Mouse (Mus musculus) lung, adult 18-20 months (tissue): ENCODE results near the gene H1foo.

Experiments used
- DNase-seq, 2 experiments: peaks; one replicate each; pipeline ENCODE4 v3.0.0; 2022; ENCODE audit warnings: mixed read lengths in 2 of 2

Gene H1foo

DNA sequence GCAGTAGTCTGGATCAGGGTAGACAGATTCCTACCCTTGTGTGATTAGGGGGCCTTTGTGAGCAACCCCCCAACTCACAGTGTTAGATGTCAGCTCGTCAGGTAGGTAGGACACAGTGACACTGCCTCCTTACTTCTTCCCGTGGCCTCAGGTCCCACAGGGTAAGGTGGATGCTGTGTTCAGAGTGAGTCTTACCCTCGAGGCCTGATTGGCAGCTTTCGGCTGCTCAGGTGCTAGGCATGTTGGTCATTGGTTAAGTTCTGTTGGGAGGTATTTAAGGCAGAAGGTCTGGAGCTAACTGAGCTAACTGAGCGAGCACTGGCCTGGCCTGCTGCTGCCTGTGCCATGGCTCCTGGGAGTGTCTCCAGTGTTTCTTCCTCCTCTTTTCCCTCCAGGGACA is at the start of gene H1foo:
H1foo (plus strand) TSS at position 301 of the 400 bp plus-strand sequence.
- no peak for DNase-seq

- no peak for DNase-seq
These were observed 48.4 kb upstream of the H1foo start for GRCm38 (mm10) chr6:115896346-115896745.

GRCm38 (mm10) chr6:115897117-115897516 is 47.6 kb upstream of the H1foo start:
- peak; percentile 50 to 58 for DNase-seq

GRCm38 (mm10) chr6:115897926-115898520 is 46.7 kb upstream of the H1foo start:
- DNase-seq: no peak

- peak; percentile 80 to 85 for DNase-seq
These were observed 43.7 kb upstream of the H1foo start for GRCm38 (mm10) chr6:115901062-115901461.

GRCm38 (mm10) chr6:115901489-115901931 is 43.2 kb upstream of the H1foo start:
- DNase-seq: peak; percentile 42

- DNase-seq: no peak
These were observed 42.2 kb upstream of the H1foo start for GRCm38 (mm10) chr6:115902545-115902944.

DNA sequence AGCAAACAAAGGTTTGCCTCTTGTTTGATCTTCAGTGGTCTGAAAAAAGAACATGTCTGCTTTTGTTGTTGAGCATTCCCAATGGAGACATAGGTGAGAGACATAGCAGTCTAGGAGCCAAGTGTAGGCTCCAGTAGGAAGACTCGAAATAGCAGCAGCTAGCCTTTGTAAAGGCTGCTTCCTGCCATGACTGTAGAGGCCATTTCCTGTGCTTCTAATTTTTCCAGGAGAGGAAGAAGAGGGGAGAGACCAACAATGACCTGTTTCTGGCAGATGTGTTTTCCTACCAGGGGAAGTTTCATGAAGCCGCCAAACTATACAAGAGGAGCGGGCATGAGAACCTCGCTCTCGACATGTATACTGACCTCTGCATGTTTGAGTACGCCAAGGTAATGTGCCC is 39.2 kb upstream of the H1foo start:
- no peak for DNase-seq

- no peak for DNase-seq
These were observed 38.3 kb upstream of the H1foo start for GRCm38 (mm10) chr6:115906455-115906854.

DNA sequence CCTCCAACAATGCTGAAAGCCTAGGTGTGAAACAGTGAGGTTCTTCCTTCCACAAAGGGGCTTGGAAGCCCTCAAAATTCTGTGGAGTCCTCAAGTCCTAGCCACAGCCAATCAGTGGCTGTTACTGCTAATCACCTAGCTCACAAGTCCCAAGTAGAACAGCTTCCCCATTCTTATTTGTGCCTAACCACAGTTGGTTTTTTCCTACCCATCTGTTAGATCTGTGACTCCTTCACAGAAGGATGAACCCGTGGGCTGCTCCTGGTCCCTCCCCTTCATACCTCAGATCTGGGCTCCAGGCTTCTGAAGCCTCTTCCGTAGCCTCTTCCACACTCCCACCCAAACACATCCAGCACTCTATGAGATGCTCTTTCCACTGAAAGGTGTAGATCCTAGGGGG is 37.9 kb upstream of the H1foo start:
- no peak for DNase-seq

DNA sequence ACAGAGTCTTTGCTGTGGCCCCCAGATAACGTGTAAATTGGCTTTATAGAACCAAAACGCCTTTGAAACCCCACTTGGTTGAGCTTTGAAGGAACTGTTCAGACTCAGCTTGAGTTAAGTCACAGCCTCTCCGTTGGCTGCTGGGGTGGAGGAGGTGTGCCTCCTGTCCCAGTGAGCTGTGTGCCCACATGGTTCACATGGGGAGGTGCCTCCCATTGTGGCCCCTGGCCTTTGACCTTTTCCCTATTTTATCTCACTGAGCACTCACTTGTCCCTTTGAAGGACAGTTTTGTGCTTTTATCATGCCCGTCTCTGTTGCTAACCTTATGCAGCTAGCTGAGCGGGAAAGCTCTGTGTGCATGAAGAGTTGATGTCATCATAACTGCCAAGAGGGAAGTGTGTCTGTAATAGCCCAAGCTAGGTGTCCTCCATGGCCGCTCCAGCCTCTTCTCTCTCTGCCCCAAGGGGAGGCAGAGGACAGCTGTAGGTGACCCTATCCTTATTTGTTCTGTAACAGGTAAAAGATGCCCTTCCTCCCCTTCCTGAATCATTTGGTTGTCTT is 36.2 kb upstream of the H1foo start:
- no peak for DNase-seq

- DNase-seq: no peak
These were observed 35.7 kb upstream of the H1foo start for GRCm38 (mm10) chr6:115909052-115909451.

GRCm38 (mm10) chr6:115909940-115910339 is 34.8 kb upstream of the H1foo start:
- peak; percentile 85 to 89 for DNase-seq

DNA sequence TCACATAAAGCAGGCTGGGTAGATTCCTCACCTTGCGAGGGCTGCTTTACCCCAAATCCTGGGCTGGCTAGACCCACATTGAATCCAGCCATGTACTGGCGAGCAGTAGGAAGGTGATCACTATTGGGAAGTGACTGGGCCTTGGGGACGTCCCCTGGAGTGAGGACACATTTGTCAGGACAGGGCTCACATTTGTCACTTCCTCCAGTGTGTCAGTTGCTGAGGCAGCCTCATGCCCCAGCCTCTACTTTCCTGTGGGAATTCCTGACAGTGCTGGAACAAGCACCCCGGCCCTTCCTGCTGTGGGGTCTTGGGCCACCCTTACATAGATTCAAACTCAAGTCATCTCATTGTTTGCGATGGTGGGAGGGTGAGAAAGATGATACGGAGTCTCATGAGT is 33.0 kb upstream of the H1foo start:
- DNase-seq: no peak

DNA sequence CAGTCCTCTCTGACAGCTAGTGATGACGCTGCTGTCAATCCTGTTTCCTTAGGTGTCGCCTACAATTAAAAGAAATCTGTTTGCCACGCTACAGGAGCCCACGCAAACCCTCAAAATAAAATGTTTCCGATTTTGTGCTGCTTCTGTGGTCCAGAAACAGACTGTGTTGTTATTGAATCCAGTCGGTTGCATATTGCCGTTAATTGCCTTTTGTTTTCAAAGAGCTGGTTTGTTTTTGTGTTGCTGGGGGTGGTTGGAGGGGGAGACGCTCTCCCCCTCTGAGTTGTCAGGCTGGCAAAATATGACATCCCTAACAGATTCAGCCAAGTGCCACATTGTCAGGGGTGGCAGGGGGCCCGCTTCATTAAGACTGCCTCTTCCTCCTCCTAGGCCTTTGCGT is 31.3 kb upstream of the H1foo start:
- no peak for DNase-seq

GRCm38 (mm10) chr6:115914511-115915202 is 30.1 kb upstream of the H1foo start:
- no peak for DNase-seq

- no peak for DNase-seq
These were observed 28.9 kb upstream of the H1foo start for GRCm38 (mm10) chr6:115915601-115916445.

DNA sequence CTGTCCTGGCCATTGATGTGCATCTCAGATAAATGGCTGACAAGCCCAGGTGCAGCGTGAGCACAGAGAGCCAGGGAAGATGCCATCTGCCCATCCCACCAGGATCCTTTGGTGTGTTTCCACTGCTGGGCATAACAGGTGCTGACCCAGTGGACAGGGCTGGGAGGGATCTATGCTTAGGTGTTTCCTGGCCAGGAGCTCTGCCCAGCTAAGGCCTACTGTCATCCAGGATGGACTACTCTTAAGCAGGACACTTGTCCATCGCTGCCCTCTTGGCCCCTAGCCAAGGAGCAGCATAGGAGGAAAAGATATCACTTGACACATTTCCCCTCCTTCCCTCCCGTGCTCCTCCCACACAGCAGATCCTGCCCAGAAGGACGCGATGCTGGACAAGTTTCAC is 28.1 kb upstream of the H1foo start:
- no peak for DNase-seq

GRCm38 (mm10) chr6:115918615-115919014 is 26.1 kb upstream of the H1foo start:
- DNase-seq: no peak

GRCm38 (mm10) chr6:115919876-115920275 is 24.9 kb upstream of the H1foo start:
- DNase-seq: no peak

DNA sequence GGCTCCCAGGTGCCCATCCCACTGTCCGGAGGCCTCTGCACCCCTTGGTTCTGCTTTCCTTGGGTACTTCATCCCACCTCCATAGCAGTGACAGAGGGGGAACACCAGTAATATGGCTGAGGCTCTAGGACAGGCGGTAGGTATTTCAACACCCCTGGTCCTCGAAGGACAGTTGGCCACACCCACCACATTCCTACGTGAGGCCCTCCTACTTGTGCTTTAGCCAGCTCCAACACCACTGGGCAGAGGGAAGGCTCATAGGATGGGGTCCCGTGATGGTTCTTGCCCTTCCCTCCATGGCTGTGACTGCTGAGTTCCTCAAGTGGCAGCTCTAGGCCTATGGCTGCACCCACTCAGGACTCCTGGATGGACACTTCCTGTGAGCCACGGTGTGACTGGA is 19.9 kb upstream of the H1foo start:
- peak; percentile 34 to 52 for DNase-seq

DNA sequence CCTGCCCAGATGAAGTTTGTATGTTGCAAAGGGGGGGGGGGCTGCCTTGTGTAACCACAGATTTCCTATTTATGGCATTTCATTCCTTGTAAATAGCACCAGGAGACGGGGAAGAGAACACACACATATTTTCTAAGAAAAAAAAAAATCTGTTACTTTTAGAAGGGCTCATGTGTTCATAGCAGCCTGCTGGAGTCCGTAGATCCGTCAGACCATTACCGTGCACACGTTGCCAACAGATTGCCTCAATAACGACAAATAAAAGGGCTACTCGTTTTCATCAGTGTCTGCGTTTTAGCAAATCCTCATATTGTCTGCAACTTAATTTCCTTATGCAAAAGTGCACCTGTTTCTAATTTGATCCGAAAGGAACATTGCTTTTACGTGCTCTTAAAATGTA is 18.3 kb upstream of the H1foo start:
- DNase-seq: no peak
